Mouse (Mus musculus) urinary bladder, postnatal 36 days (tissue): ENCODE measurements around the gene Ehd2.

ENCODE experiments used
- DNase-seq, 2 experiments: peaks; one replicate each; pipeline ENCODE4 v3.0.0; 2022; ENCODE audit warnings: low spot score in 2 of 2, mixed read lengths in 1 of 2

Ehd2 gene

DNA sequence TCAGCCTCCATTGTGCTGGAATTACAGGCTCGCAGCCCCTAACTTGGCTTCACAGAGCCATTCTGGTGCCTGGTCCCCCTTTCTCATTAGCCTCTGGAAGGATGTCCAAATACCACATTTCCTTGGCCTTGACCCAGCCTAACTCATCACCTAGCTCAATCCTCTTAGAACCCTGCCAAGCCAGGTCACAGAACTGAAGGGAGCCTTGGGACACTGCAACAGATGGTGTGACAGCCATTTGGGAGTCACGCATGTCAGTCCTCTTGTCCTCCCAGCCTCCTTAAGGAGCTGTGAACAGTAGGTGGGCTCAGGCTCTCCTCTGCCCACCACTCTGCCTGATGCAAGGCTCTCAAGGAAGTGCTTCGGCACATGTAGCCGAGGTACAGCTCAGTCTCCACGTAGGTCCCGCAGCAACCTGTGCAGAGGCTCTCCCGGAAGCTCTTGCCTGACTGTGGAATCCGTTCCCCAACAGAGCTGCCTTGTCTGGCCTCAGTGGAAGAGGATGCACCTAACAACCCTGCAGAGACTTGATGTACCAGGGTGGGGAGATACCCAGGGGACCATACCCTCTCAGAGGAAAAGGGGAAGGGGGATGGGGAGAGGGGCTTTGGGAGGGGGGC lies 59.3 kb downstream of the Ehd2 start:
- no peak for DNase-seq

DNA sequence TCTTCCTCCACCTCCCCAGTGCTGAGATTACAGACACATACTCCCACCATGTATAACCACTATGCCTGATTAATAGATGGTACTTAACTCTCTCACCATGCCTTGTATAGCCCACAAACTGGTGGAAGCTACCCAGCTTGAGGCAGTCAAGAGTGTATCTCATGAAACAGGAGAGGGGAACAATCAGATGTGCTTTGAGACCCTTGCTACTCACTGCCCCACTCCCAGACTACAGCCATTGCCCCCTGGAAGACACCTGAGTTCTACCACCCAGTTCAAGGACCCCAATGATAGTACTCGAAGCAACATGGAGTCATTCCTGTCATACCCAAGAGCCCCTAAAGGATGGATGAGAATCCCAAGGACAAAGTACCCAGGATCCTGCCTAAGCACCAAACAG lies 60.8 kb downstream of the Ehd2 start:
- DNase-seq: no peak

DNA sequence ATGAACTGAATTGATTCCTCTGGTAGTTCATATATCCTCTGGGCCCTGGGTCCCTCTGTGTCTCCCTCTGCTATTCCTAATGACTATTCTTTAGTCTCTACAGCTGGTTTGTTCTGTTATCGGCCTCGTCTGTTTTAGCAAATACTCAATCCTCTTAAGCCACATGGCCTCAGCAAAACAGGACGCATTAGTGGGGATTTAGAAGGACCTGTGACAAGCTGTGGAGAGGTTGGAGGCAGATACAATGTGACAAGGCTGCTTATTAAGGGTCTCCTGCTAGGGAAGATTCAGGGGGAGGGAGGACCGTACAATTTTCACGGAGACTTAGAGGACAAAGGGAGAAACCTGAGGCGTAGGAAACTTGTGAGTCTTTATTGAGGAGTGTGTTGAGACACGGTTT lies 61.5 kb downstream of the Ehd2 start:
- no peak for DNase-seq

DNA sequence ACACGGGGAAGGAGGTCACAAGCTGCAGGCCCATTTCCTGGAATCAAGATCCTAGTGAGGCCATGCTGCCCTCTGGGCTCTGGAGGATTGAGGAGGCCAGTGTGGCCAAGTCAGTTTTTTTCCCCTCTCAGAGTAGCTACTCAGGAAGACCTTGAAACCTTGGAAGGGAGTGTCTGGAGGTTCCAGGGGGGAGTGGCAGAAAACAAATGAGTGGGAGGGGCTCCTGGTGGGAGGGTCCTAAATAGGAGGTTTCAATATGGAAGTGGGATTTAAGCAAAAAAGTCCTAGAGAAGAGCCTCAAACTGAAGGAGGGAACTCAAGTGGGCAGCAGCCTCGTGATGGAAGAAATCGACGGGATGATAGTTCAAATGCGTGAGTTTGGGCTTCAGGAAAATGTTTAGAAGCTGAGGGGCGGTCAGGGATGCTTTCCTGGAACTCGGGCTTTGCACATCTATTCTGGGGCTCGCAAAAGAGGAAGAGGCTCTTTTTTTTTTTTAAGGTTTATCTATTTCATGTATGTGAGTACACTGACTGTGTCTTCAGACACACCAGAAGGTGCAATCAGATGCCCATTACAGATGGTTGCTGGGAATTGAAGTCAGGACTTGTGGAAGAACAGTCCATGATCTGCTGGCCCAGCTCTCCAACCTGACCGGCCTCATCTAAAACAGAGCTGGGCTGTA lies 65.9 kb downstream of the Ehd2 start:
- DNase-seq: no peak
